Mouse (Mus musculus): ENCODE measurements around the gene Ctsf. TPM values are rescaled to one million over a fixed set of nuclear protein-coding genes. Genes with fewer than 3 reads are reported as not detected.

Gene Ctsf
- polyA plus RNA-seq, 1 experiment from 2014 or later, result 26.9 TPM

GRCm38 (mm10) chr19:4896780-4897520 is 42.0 kb downstream of the Ctsf start:
- DNase-seq (ENCODE audit: low spot score), result no peak
- H3K36me3 ChIP-seq (replicated peaks), result peaks cover 29% of the 10 kb centered on the region
- H3K27ac ChIP-seq (replicated peaks), result no peak overlapping the region
- H3K4me1 ChIP-seq, result peaks cover 5% of the 10 kb centered on the region
- 0 out of 2 replicates have a peak overlapping the region, but pooled peaks have one; percentile 16 for H3K4me3 ChIP-seq
- H3K9me3 ChIP-seq, result no peaks in the 10 kb centered on the region
- H3K27me3 ChIP-seq (replicated peaks; ENCODE audit: low read depth, poor library complexity, severe bottlenecking), result no peaks in the 10 kb centered on the region
- WGBS, result 51% methylated on average over 21 of the region's 21 CpGs

GRCm38 (mm10) chr19:4898972-4899371 is 44.0 kb downstream of the Ctsf start:
- WGBS, result 73% methylated on average over 9 of the region's 9 CpGs
- H3K27ac ChIP-seq (replicated peaks), result no peak overlapping the region

GRCm38 (mm10) chr19:4899888-4900287 is 45.0 kb downstream of the Ctsf start:
- H3K4me1 ChIP-seq, result peaks cover 5% of the 10 kb centered on the region
- DNase-seq (ENCODE audit: low spot score), result no peak
- H3K36me3 ChIP-seq (replicated peaks), result peaks cover 37% of the 10 kb centered on the region
- no peak overlapping the region for H3K4me3 ChIP-seq
- no peaks in the 10 kb centered on the region for H3K9me3 ChIP-seq
- H3K27me3 ChIP-seq (replicated peaks; ENCODE audit: low read depth, poor library complexity, severe bottlenecking), result no peaks in the 10 kb centered on the region
- H3K27ac ChIP-seq (replicated peaks), result no peak overlapping the region
- WGBS, result 83% methylated on average over 3 of the region's 3 CpGs

More at GRCm38 (mm10) chr19:4898972-4899371, 44.0 kb downstream of the Ctsf start:
- Histone ChIP-seq H3K4me3 (no peak overlapping the region), H3K27me3 (replicated peaks; ENCODE audit: low read depth, poor library complexity, severe bottlenecking) (no peaks in the 10 kb centered on the region), H3K4me1 (peaks cover 5% of the 10 kb centered on the region), H3K36me3 (replicated peaks) (peaks cover 37% of the 10 kb centered on the region), H3K9me3 (no peaks in the 10 kb centered on the region)
- DNase-seq (ENCODE audit: low spot score), result no peak

GRCm38 (mm10) chr19:4905979-4906794 is 51.3 kb downstream of the Ctsf start, which contains the start of gene Bbs1:
Gene Bbs1, minus strand, starts transcription at chr19:4906628.
- 10% methylated on average over 31 of the region's 31 CpGs for WGBS
- Histone ChIP-seq H3K4me3 (peak within 1 kb of the TSS; percentile 78), H3K27ac (replicated peaks) (peak within 1 kb of the TSS; percentile 77), H3K4me1 (peaks cover 11% of the 10 kb centered on the region), H3K9me3 (0 out of 2 replicates have a peak, but pooled peaks cover 2% of the 10 kb centered on the region), H3K27me3 (replicated peaks; ENCODE audit: low read depth, poor library complexity, severe bottlenecking) (no peaks in the 10 kb centered on the region), H3K36me3 (replicated peaks) (peaks cover 60% of the 10 kb centered on the region)
- DNase-seq (ENCODE audit: low spot score), result peak; percentile 86

GRCm38 (mm10) chr19:4908107-4908506 is 53.2 kb downstream of the Ctsf start:
- Histone ChIP-seq H3K36me3 (replicated peaks) (peaks cover 69% of the 10 kb centered on the region), H3K4me3 (no peak overlapping the region), H3K4me1 (peaks cover 11% of the 10 kb centered on the region), H3K27ac (replicated peaks) (no peak overlapping the region), H3K27me3 (replicated peaks; ENCODE audit: low read depth, poor library complexity, severe bottlenecking) (no peaks in the 10 kb centered on the region), H3K9me3 (0 out of 2 replicates have a peak, but pooled peaks cover 2% of the 10 kb centered on the region)
- WGBS, result 87% methylated on average over 4 of the region's 4 CpGs
- DNase-seq (ENCODE audit: low spot score), result peak; percentile 51

GRCm38 (mm10) chr19:4909376-4909775 is 54.4 kb downstream of the Ctsf start:
- no peak overlapping the region for H3K27ac ChIP-seq (replicated peaks)
- peaks cover 74% of the 10 kb centered on the region for H3K36me3 ChIP-seq (replicated peaks)
- H3K27me3 ChIP-seq (replicated peaks; ENCODE audit: low read depth, poor library complexity, severe bottlenecking), result no peaks in the 10 kb centered on the region
- no peak overlapping the region for H3K4me3 ChIP-seq
- 93% methylated on average over 7 of the region's 7 CpGs for WGBS
- 0 out of 2 replicates have a peak, but pooled peaks cover 2% of the 10 kb centered on the region for H3K9me3 ChIP-seq
- H3K4me1 ChIP-seq, result peaks cover 11% of the 10 kb centered on the region
- DNase-seq (ENCODE audit: low spot score), result no peak

Other genes with a start within 250 kb of the Ctsf start
- gene Lrfn4, start 239.5 kb upstream of the Ctsf start, polyA plus RNA-seq (2016; fragmentation: Nextera tagmentation; extraction: Ambion mirVana), result 6.8 TPM in 2 replicates
- 75.5 and 82.9 TPM in 2 replicates for gene Rce1, start 229.5 kb upstream of the Ctsf start, polyA plus RNA-seq (2016; fragmentation: Nextera tagmentation; extraction: Ambion mirVana)
- 2.0 and 2.6 TPM in 2 replicates for gene Gm960, start 156.5 kb upstream of the Ctsf start, polyA plus RNA-seq (2016; fragmentation: Nextera tagmentation; extraction: Ambion mirVana)
- 7.7 and 8.9 TPM in 2 replicates for gene Sptbn2, start 144.0 kb upstream of the Ctsf start, polyA plus RNA-seq (2016; fragmentation: Nextera tagmentation; extraction: Ambion mirVana)
- 102 and 114 TPM in 2 replicates for gene Rbm4b, start 98.6 kb upstream of the Ctsf start, polyA plus RNA-seq (2016; fragmentation: Nextera tagmentation; extraction: Ambion mirVana)
- gene Rbm4, start 61.2 kb upstream of the Ctsf start, polyA plus RNA-seq (2016; fragmentation: Nextera tagmentation; extraction: Ambion mirVana), result 92.1 and 99.5 TPM in 2 replicates
- 38.8 and 41.8 TPM in 2 replicates for gene Gm21992, start 43.5 kb upstream of the Ctsf start, polyA plus RNA-seq (2016; fragmentation: Nextera tagmentation; extraction: Ambion mirVana)
- 134 and 140 TPM in 2 replicates for gene Rbm14, start 43.5 kb upstream of the Ctsf start, polyA plus RNA-seq (2016; fragmentation: Nextera tagmentation; extraction: Ambion mirVana)
- 52.1 and 52.8 TPM in 2 replicates for gene Ccs, start 15.8 kb upstream of the Ctsf start, polyA plus RNA-seq (2016; fragmentation: Nextera tagmentation; extraction: Ambion mirVana)
- gene Ccdc87, start 15.8 kb upstream of the Ctsf start, polyA plus RNA-seq (2016; fragmentation: Nextera tagmentation; extraction: Ambion mirVana), result 0.06 and 0.11 TPM in 2 replicates
- gene Actn3, start 22.8 kb downstream of the Ctsf start, polyA plus RNA-seq (2016; fragmentation: Nextera tagmentation; extraction: Ambion mirVana), result 5.0 and 6.7 TPM in 2 replicates
- 10.3 and 13.3 TPM in 2 replicates for gene Zdhhc24, start 23.5 kb downstream of the Ctsf start, polyA plus RNA-seq (2016; fragmentation: Nextera tagmentation; extraction: Ambion mirVana)
- gene Bbs1, start 51.5 kb downstream of the Ctsf start, polyA plus RNA-seq (2016; fragmentation: Nextera tagmentation; extraction: Ambion mirVana), result 5.8 and 6.1 TPM in 2 replicates
- 194 and 203 TPM in 2 replicates for gene Dpp3, start 73.2 kb downstream of the Ctsf start, polyA plus RNA-seq (2016; fragmentation: Nextera tagmentation; extraction: Ambion mirVana)
- gene Peli3, start 88.0 kb downstream of the Ctsf start, polyA plus RNA-seq (2016; fragmentation: Nextera tagmentation; extraction: Ambion mirVana), result 2.6 and 3.1 TPM in 2 replicates
- gene Mrpl11, start 107.0 kb downstream of the Ctsf start, polyA plus RNA-seq (2016; fragmentation: Nextera tagmentation; extraction: Ambion mirVana), result 164 and 165 TPM in 2 replicates
- not detected in 2 replicates for gene Npas4, start 135.2 kb downstream of the Ctsf start, polyA plus RNA-seq (2016; fragmentation: Nextera tagmentation; extraction: Ambion mirVana)
- 7.1 and 8.5 TPM in 2 replicates for gene Slc29a2, start 168.7 kb downstream of the Ctsf start, polyA plus RNA-seq (2016; fragmentation: Nextera tagmentation; extraction: Ambion mirVana)
- 34.7 and 36.1 TPM in 2 replicates for gene B4gat1, start 183.7 kb downstream of the Ctsf start, polyA plus RNA-seq (2016; fragmentation: Nextera tagmentation; extraction: Ambion mirVana)
- gene AC124502.3, start 183.8 kb downstream of the Ctsf start, polyA plus RNA-seq (2016; fragmentation: Nextera tagmentation; extraction: Ambion mirVana), result 3.1 and 4.2 TPM in 2 replicates
- 72.6 and 82.4 TPM in 2 replicates for gene Brms1, start 186.2 kb downstream of the Ctsf start, polyA plus RNA-seq (2016; fragmentation: Nextera tagmentation; extraction: Ambion mirVana)
- 2.4 and 3.2 TPM in 2 replicates for gene Rin1, start 195.4 kb downstream of the Ctsf start, polyA plus RNA-seq (2016; fragmentation: Nextera tagmentation; extraction: Ambion mirVana)
- 32.3 and 37.0 TPM in 2 replicates for gene Cd248, start 212.9 kb downstream of the Ctsf start, polyA plus RNA-seq (2016; fragmentation: Nextera tagmentation; extraction: Ambion mirVana)
- 1.4 and 1.9 TPM in 2 replicates for gene Tmem151a, start 230.4 kb downstream of the Ctsf start, polyA plus RNA-seq (2016; fragmentation: Nextera tagmentation; extraction: Ambion mirVana)
- gene Yif1a, start 233.4 kb downstream of the Ctsf start, polyA plus RNA-seq (2016; fragmentation: Nextera tagmentation; extraction: Ambion mirVana), result 70.5 and 73.4 TPM in 2 replicates
- 28.4 and 31.7 TPM in 2 replicates for gene Cnih2, start 243.4 kb downstream of the Ctsf start, polyA plus RNA-seq (2016; fragmentation: Nextera tagmentation; extraction: Ambion mirVana)

Measured in embryonic facial prominence, embryonic 10.5 days (tissue).